Mouse (Mus musculus) olfactory bulb, adult 2 months (tissue): ENCODE data around the gene Ak8.

Experiments
- CTCF ChIP-seq: fragments of 200-500 bp; IDR thresholded peaks from 2 replicates; pipeline ENCODE4 v1.5.1; 2012; ENCODE audit warnings: low read depth, mild to moderate bottlenecking, low read length, moderate library complexity; ENCODE audit not compliant: insufficient read depth
- POLR2A ChIP-seq: fragments of 200-500 bp; IDR thresholded peaks from 2 replicates; pipeline ENCODE4 v1.6.1; 2012; ENCODE audit warnings: mild to moderate bottlenecking, low read depth, low read length, moderate library complexity; ENCODE audit not compliant: insufficient read depth

- TF ChIP-seq POLR2A = no peak
- no peak for TF ChIP-seq CTCF
Observed at GRCm38 (mm10) chr2:28839501-28840221, 139.7 kb downstream of the Ak8 start.
